Mouse (Mus musculus) ovary, postnatal 36 days (tissue): ENCODE data around the gene Wscd1.

Experiments
- DNase-seq: peaks from one replicate; pipeline ENCODE4 v3.0.0; 2022; ENCODE audit warnings: low spot score, mixed read lengths

Gene Wscd1

GRCm38 (mm10) chr11:71749671-71750070, at the start of gene Wscd1:
Wscd1 (plus strand) TSS chr11:71749920.
- no peak for DNase-seq

DNA sequence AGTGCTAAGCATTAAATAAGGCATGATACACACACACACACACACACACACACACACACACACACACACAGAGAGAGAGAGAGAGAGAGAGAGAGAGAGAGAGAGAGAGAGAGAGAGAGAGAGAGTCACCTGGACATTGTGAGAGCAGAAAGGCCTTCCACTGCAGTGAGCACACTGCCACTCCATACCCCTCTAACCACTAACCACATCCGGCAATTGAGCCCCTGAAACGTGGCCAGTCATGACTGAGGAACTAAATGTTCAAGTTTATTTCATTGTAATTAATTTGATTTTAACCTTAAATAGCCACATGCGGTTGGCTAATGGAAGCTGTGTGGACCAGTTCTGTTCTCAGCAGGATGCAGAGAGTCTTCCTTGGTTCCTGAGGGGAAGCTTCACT, 21.7 kb upstream of the Wscd1 start:
- DNase-seq, result no peak

DNA sequence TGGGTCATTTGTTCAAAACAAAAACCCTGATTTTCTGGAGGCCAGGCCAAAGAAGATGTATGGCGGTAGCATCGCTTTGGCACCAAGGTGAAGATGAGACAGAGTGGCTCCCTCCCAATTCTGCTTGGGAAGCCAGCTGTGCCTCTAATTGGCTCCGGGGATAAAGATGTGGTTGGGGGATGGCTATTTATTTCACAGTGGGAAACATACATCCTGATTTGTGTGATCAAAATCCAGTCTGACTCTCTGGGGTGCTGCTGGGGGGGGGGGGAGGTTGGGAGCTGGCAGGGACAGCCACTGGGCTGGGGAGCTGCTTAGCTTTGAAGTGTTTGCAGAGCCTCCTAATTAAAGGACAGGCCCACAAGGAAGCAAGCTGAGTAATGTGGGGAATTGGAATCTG, 20.4 kb upstream of the Wscd1 start:
- no peak for DNase-seq

DNA sequence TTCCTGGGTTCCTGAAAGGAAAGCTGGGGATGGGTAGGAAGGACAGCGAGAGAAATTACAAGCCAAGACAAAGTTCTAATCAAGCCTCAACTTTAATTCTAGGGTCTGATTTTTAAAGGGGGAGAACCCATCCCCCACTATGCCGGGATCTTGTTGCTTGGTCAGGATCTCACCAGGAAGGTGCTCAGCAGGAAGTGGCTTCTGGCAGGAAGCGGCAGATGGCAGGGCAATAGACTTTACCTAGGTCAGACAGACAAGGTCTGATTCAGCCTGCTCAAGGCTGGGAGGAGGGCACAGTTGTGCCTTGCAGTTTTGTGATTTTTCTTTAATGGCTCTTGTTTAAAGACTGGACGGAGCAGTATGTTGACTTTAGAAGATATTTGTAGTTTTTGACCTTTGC, 15.9 kb upstream of the Wscd1 start:
- no peak for DNase-seq

DNA sequence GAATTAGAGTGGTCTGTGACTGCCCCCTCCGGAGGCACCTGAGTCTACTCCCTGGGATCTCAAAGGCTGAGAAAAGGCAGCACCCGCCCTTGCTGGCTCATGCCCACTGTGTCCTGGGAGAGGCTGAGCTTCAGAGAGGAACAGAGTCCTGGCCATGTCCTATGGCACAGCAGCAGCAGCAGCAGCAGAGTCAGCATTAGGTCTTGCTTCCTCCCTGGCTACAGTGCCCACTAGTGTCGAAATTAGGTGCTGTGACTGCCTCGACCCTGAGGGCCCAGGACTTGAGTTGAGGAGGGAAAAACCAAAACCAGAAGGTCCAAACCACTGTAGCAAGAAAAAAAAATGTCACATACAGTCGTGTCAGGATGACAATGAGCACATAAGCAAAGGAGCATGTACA, 12.6 kb upstream of the Wscd1 start:
- DNase-seq, result no peak

GRCm38 (mm10) chr11:71738501-71739045, 11.1 kb upstream of the Wscd1 start:
- no peak for DNase-seq

DNA sequence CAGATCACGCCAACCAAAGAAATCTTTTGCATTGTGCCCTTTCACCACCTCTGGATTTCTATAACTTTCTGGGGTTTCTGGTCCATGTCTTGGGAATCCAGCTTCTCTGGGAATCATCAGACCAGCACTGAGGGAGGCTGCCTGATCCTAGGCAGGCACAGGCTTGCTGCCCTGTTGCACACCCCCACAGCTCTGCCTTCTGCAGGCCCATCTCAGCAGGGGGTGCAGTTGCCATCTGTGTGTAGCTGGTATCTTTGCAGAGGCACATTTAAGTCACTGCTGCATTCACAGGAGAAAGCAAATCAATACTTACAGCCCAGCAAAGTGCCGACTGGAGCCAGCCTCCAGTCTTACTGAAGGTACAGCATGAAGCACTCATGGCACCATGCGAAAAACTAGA, 3.8 kb upstream of the Wscd1 start:
- no peak for DNase-seq

GRCm38 (mm10) chr11:71747719-71748118, 2.0 kb upstream of the Wscd1 start:
- DNase-seq, result no peak

- peak; percentile 17 for DNase-seq
Measured at GRCm38 (mm10) chr11:71750534-71751173, 934 bp downstream of the Wscd1 start.

GRCm38 (mm10) chr11:71751174-71751611, 1.5 kb downstream of the Wscd1 start:
- DNase-seq, result no peak

DNA sequence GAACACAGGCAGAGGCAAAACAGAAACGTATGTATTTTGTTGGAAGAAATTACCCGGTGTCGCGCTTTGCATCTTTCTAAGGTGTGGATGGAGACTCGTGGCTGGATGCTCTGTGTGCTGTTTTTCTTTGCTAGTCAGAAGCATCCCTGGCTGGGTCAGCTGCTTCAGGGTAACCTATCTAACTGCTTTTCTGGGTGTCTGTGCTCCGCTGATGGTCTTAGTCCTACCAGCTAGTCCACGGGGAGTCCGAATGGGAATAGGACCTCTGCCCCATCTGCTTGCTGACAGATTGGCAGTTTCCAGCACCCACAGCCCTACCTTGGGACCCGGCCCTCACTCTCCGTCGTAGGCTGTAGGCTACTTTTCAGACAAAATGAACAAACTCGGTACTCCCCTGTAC, 2.0 kb downstream of the Wscd1 start:
- no peak for DNase-seq

- no peak for DNase-seq
Measured at GRCm38 (mm10) chr11:71752626-71753025, 2.9 kb downstream of the Wscd1 start.

GRCm38 (mm10) chr11:71755115-71755514, 5.4 kb downstream of the Wscd1 start:
- no peak for DNase-seq

DNA sequence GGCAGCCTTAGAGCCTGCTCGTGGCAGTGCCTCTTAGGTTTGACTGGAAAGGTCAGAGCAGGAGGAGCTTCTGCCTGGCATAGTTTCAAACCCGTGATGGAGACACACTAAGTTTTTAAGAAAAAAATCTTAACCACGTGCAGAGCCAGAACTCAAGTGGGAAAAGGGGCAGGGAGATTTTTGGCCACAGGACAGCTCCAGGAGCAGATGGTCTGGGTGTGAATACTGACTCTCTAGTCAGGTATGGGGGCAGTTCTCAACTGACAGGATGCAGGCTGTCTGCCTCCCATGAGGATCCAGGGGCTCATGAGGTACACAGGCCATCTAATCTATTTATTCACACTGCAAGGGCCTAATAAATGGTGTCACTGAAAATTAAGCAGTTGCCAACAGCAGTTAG, 6.6 kb downstream of the Wscd1 start:
- no peak for DNase-seq

- no peak for DNase-seq
Measured at GRCm38 (mm10) chr11:71758211-71759110, 8.7 kb downstream of the Wscd1 start.

DNA sequence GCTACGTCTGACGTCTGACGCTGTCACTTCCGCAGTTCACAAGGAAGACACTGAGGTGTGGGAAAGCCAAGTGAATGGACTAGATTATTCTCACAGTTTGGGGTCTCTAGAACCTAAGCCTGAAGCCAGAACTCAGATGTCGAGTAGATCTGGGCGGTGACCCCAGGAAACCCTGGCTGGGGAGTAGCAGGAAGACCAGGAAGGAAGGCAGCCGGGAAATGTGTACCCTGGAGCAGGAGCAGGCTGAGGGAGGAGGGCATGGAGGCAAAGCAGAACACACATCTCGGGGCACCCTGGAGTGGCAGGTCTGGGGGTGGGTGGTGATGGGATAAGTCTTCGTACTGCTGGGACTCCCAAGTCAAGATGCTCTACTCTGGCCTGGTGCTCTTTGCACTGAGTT, 11.3 kb downstream of the Wscd1 start:
- no peak for DNase-seq

- DNase-seq, result no peak
Measured at GRCm38 (mm10) chr11:71763154-71763553, 13.4 kb downstream of the Wscd1 start.

GRCm38 (mm10) chr11:71763651-71764275, 14.0 kb downstream of the Wscd1 start:
- DNase-seq, result no peak

GRCm38 (mm10) chr11:71764743-71765142, 15.0 kb downstream of the Wscd1 start:
- no peak for DNase-seq

- no peak for DNase-seq
Measured at GRCm38 (mm10) chr11:71765335-71765734, 15.6 kb downstream of the Wscd1 start.

GRCm38 (mm10) chr11:71766380-71766779, 16.7 kb downstream of the Wscd1 start:
- DNase-seq, result no peak

DNA sequence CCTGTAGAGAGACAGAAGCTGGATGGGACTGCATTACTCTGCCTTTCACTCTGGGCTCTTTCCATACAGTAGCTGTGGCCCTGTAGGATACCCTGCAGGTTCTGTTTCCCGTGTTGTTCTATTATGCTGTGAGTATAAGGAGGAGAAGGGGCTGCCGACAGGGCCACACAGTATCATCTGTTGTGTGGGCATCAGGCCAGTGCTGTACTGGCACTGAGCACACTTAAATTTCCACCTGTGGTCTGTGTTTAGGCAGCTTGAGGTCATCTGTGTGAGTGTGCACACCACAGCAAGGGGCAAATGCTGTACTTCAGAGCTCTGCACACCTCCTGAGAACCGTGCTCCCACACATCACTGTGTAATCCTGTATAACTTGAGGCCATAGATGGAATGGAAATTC, 18.0 kb downstream of the Wscd1 start:
- DNase-seq, result no peak

GRCm38 (mm10) chr11:71769744-71770143, 20.0 kb downstream of the Wscd1 start:
- DNase-seq, result no peak
